Mouse (Mus musculus): ENCODE measurements around the gene Slc5a11.

GRCm38 (mm10) chr7:123238621-123239020, 24.0 kb downstream of the Slc5a11 start:
- no peak for TF ChIP-seq EP300 (IDR thresholded peaks at IDR 0.05; ENCODE audit: low read depth)
- TF ChIP-seq CTCF (IDR thresholded peaks at IDR 0.05; ENCODE audit: low read depth) = no peak

Data from heart, postnatal 0 days (tissue).